Mouse (Mus musculus) spleen, postnatal 10 days (tissue): Measurements from ENCODE around the gene Galntl5.
"Not testable (repeated sequence)": the region's sequence is repeated elsewhere in the genome, so short reads cannot be mapped to it uniquely, and the experiment has no call there.

Source experiments
- DNase-seq, 2 experiments: peaks; one replicate each; pipeline ENCODE4 v3.0.0; 2021 to 2022; ENCODE audit warnings: low spot score in 2 of 2

Gene Galntl5

GRCm38 (mm10) chr5:25181004-25181531 lies at the start of gene Galntl5:
TSS of gene Galntl5 (plus strand) at chr5:25181460.
- no peak for DNase-seq

GRCm38 (mm10) chr5:25146705-25147104 lies 34.6 kb upstream of the Galntl5 start:
- DNase-seq = no peak

- DNase-seq = no peak
Measured at GRCm38 (mm10) chr5:25149331-25149965, 31.8 kb upstream of the Galntl5 start.

- DNase-seq = no peak
Measured at GRCm38 (mm10) chr5:25153491-25153890, 27.8 kb upstream of the Galntl5 start.

- DNase-seq = no peak
Measured at GRCm38 (mm10) chr5:25153996-25154395, 27.3 kb upstream of the Galntl5 start.

GRCm38 (mm10) chr5:25154823-25155222 lies 26.4 kb upstream of the Galntl5 start:
- DNase-seq = no peak

- DNase-seq = no peak
Measured at GRCm38 (mm10) chr5:25155351-25155750, 25.9 kb upstream of the Galntl5 start.

- no peak for DNase-seq
Measured at GRCm38 (mm10) chr5:25157136-25157535, 24.1 kb upstream of the Galntl5 start.

GRCm38 (mm10) chr5:25160515-25160914 lies 20.7 kb upstream of the Galntl5 start:
- no peak for DNase-seq

- no peak for DNase-seq
Measured at GRCm38 (mm10) chr5:25162981-25163380, 18.3 kb upstream of the Galntl5 start.

- no peak for DNase-seq
Measured at GRCm38 (mm10) chr5:25163938-25164337, 17.3 kb upstream of the Galntl5 start.

GRCm38 (mm10) chr5:25164341-25164740 lies 16.9 kb upstream of the Galntl5 start:
- DNase-seq = no peak

GRCm38 (mm10) chr5:25165102-25165788 lies 16.0 kb upstream of the Galntl5 start:
- no peak for DNase-seq

- no peak for DNase-seq
Measured at GRCm38 (mm10) chr5:25165789-25166135, 15.5 kb upstream of the Galntl5 start.

GRCm38 (mm10) chr5:25166665-25167064 lies 14.6 kb upstream of the Galntl5 start:
- DNase-seq = no peak

GRCm38 (mm10) chr5:25177937-25178336 lies 3.3 kb upstream of the Galntl5 start:
- not testable (repeated sequence) for DNase-seq

- DNase-seq = not testable (repeated sequence)
Measured at GRCm38 (mm10) chr5:25178543-25178942, 2.7 kb upstream of the Galntl5 start.

- DNase-seq = no peak
Measured at GRCm38 (mm10) chr5:25179284-25179683, 2.0 kb upstream of the Galntl5 start.

- no peak for DNase-seq
Measured at GRCm38 (mm10) chr5:25179936-25180488, 1.2 kb upstream of the Galntl5 start.

GRCm38 (mm10) chr5:25183595-25183994 lies 2.3 kb downstream of the Galntl5 start:
- DNase-seq = no peak

- no peak for DNase-seq
Measured at GRCm38 (mm10) chr5:25184594-25184993, 3.3 kb downstream of the Galntl5 start.

- DNase-seq = no peak
Measured at GRCm38 (mm10) chr5:25187727-25188126, 6.5 kb downstream of the Galntl5 start.

GRCm38 (mm10) chr5:25188802-25189201 lies 7.5 kb downstream of the Galntl5 start:
- peak in 1 of 2 experiments; percentile 24 for DNase-seq
